Mouse (Mus musculus) cerebellum, adult 11-12 months (tissue): ENCODE data around the gene Rasl10b.

ENCODE experiments used
- DNase-seq: peaks from one replicate; pipeline ENCODE4 v3.0.0; 2022

Rasl10b gene

DNA sequence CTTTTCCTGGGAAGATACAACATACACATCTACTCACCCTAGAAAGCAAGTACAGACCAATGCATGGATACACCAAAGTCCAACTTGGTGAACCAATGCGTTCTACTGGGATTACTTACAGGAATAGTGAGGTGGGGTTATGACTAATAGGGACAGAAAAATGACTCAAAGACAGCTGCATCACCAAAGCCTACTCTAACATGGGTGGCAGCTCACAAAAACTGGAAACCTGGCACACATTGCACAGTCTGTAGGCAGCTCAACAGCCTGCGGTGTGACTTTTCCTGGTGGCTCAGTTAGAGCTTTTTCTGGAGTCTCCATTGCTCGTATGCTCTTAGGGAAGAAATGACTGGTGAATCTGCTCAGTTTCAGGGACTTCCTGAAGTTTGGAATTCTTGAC lies 59.8 kb downstream of the Rasl10b start:
- no peak for DNase-seq
